Mouse (Mus musculus) A20 (cell line): ENCODE data around the gene Retsat.

Source experiments
- DNase-seq: peaks from one replicate; pipeline ENCODE4 v3.0.0-alpha.2; 2011; ENCODE audit warnings: low read depth, low spot score

Retsat gene

GRCm38 (mm10) chr6:72623661-72624402 lies 25.6 kb downstream of the Retsat start:
- DNase-seq = no peak

- DNase-seq = no peak
Observed at GRCm38 (mm10) chr6:72626391-72626790, 28.1 kb downstream of the Retsat start.

GRCm38 (mm10) chr6:72627276-72627675 lies 29.0 kb downstream of the Retsat start:
- no peak for DNase-seq

GRCm38 (mm10) chr6:72630370-72630769 lies 32.1 kb downstream of the Retsat start:
- DNase-seq = no peak

- no peak for DNase-seq
Observed at GRCm38 (mm10) chr6:72630961-72631360, 32.7 kb downstream of the Retsat start.

GRCm38 (mm10) chr6:72631700-72632099 lies 33.4 kb downstream of the Retsat start:
- DNase-seq = no peak

GRCm38 (mm10) chr6:72634311-72634710 lies 36.0 kb downstream of the Retsat start:
- DNase-seq = no peak

GRCm38 (mm10) chr6:72635760-72636431 lies 37.6 kb downstream of the Retsat start:
- peak; percentile 55 for DNase-seq

GRCm38 (mm10) chr6:72636940-72637339 lies 38.7 kb downstream of the Retsat start:
- peak; percentile 19 for DNase-seq

GRCm38 (mm10) chr6:72641218-72641954 lies 43.1 kb downstream of the Retsat start:
- no peak for DNase-seq

- DNase-seq = no peak
Observed at GRCm38 (mm10) chr6:72644576-72644975, 46.3 kb downstream of the Retsat start.

GRCm38 (mm10) chr6:72645364-72645763 lies 47.1 kb downstream of the Retsat start:
- DNase-seq = no peak

- peak; percentile 47 for DNase-seq
Observed at GRCm38 (mm10) chr6:72647383-72647820, 49.1 kb downstream of the Retsat start.

- DNase-seq = no peak
Observed at GRCm38 (mm10) chr6:72648002-72648595, 49.8 kb downstream of the Retsat start.

- DNase-seq = no peak
Observed at GRCm38 (mm10) chr6:72650338-72650851, 52.1 kb downstream of the Retsat start.

GRCm38 (mm10) chr6:72653419-72653818 lies 55.1 kb downstream of the Retsat start:
- no peak for DNase-seq

- no peak for DNase-seq
Observed at GRCm38 (mm10) chr6:72654355-72654754, 56.1 kb downstream of the Retsat start.

- no peak for DNase-seq
Observed at GRCm38 (mm10) chr6:72655309-72656052, 57.2 kb downstream of the Retsat start.

GRCm38 (mm10) chr6:72656053-72656442 lies 57.8 kb downstream of the Retsat start:
- no peak for DNase-seq

- peak; percentile 39 for DNase-seq
Observed at GRCm38 (mm10) chr6:72658006-72658405, 59.7 kb downstream of the Retsat start.
